Mouse (Mus musculus) forebrain, postnatal 0 days (tissue): ENCODE results near the gene Camta1. TPM values are rescaled to one million over a fixed set of nuclear protein-coding genes. Genes with fewer than 3 reads are reported as not detected.

Experiments used
- ATAC-seq: fragments of 200-750 bp; cut with Nextera tagmentation; 2 replicates; pipeline ENCODE4 v1.8.0; 2017; ENCODE audit warnings: mild to moderate bottlenecking, moderate library complexity
- DNase-seq: peaks from one replicate; pipeline ENCODE4 v3.0.0-alpha.2; 2015
- H3K27ac ChIP-seq: fragments of 300-500 bp; sonication (generic); 2 replicates; pipeline ENCODE4 v1.5.1; 2014; ENCODE audit warnings: low read depth, mild to moderate bottlenecking, antibody characterized with exemption, low read length, moderate library complexity, mixed read lengths
- H3K27me3 ChIP-seq: fragments of 300-500 bp; sonication (generic); 2 replicates; pipeline ENCODE4 v1.6.1; 2014; ENCODE audit warnings: mild to moderate bottlenecking, low read length, mixed read lengths; ENCODE audit not compliant: insufficient read depth
- H3K36me3 ChIP-seq: fragments of 300-500 bp; sonication (generic); 2 replicates; pipeline ENCODE4 v1.6.1; 2014; ENCODE audit warnings: mild to moderate bottlenecking, moderate library complexity; ENCODE audit not compliant: insufficient read depth
- H3K4me1 ChIP-seq: fragments of 300-500 bp; sonication (generic); 2 replicates; pipeline ENCODE4 v1.6.1; 2014; ENCODE audit warnings: antibody characterized with exemption; ENCODE audit not compliant: insufficient read depth
- H3K4me2 ChIP-seq: fragments of 300-500 bp; sonication (generic); 2 replicates; pipeline ENCODE4 v1.6.1; 2014; ENCODE audit warnings: low read depth, mild to moderate bottlenecking, moderate library complexity
- H3K4me3 ChIP-seq: fragments of 300-500 bp; sonication (generic); 2 replicates; pipeline ENCODE4 v1.5.1; 2014; ENCODE audit warnings: low read depth, low read length, mixed read lengths
- H3K9ac ChIP-seq: fragments of 300-500 bp; sonication (generic); 2 replicates; pipeline ENCODE4 v1.6.1; 2014; ENCODE audit warnings: mild to moderate bottlenecking
- H3K9me3 ChIP-seq: fragments of 300-500 bp; sonication (generic); 2 replicates; pipeline ENCODE4 v1.6.1; 2016; ENCODE audit warnings: low read length
- CTCF ChIP-seq: sonication (generic); IDR thresholded peaks from 2 replicates; pipeline ENCODE4 v1.5.1; 2016; ENCODE audit warnings: antibody characterized with exemption, control low read depth, low read depth
- WGBS: fragments of 180-500 bp; shearing (Covaris S2); extraction: QIAGEN DNeasy Blood & Tissue Kit; methylation state at CpG from one replicate; pipeline ENCODE4 v1.1.7; 2014; 5-methylcytosine and 5-hydroxymethylcytosine counted together
- polyA plus RNA-seq: library from polyadenylated mRNA; unstranded; fragments of >200 nt; fragmentation: Nextera tagmentation; extraction: Ambion mirVana; gene quantifications from 2 replicates; pipeline ENCODE4 v1.2.1, GENCODE M21; 2015
- total RNA-seq: library from RNA; depleted of rRNA; stranded (reverse); fragments of >200 nt; gene quantifications from 2 replicates; pipeline ENCODE4 v1.2.3, GENCODE M21; 2014

Camta1 gene
- total and polyA plus RNA-seq, 2 experiments from 2014 or later = 87.4 to 131 TPM

DNA sequence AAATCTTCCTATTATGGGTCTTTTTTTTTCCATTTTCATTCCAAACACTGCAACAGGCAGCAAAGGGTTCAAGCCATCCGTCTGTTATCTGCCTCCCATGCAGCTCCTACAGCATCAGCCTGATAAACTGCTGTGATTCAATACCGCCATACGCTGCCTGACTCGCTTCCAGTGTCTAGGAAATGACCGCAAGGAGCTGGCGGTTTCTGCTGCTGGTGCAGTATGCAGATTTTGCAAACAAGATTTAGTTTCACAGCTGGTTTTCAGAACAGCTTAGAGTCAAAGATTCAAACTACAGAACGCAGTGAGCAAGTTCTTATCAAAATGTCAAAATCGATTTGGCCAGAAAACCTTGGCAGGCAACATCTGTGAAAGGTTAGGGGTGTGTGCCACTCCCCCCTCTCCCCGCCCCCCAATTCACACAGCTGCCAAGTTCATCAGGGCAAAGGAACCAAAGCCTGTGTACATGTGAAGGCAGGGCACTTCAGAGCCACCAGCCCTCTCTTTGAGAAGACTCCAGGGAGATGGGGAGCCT, 325.7 kb downstream of the Camta1 start:
- no peak overlapping the region for H3K4me2 ChIP-seq
- no peak overlapping the region for H3K27ac ChIP-seq

DNA sequence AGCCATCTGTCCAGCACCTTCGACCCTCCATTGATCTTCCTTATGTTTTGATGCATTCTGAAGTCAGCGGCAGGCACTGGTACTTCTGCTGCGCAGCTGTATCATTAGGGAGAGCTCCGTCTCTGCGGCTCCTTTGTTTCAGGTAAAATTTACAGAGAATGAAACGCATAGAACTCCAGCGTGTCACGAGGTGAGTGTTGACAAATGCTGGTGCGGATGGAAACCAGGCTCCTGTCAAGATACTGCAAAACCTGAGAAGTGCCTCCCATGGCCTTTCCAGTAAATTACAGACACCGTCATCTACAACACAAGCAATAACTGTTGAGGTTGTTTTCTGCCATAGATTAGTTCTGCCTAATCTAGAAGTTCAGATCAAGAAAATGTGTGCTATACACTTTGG, 328.2 kb downstream of the Camta1 start:
- H3K36me3 ChIP-seq = no peaks in the 10 kb centered on the region
- TF ChIP-seq CTCF = no peak
- 75% methylated on average over 10 of the region's 10 CpGs for WGBS
- no peak overlapping the region for H3K4me3 ChIP-seq
- H3K27ac ChIP-seq = no peak overlapping the region
- ATAC-seq (no peak), DNase-seq (no peak)
- H3K4me2 ChIP-seq = no peak overlapping the region
- H3K27me3 ChIP-seq = no peaks in the 10 kb centered on the region; the same call in 1 of the 2 replicates
- peaks cover under 1% of the 10 kb centered on the region; the same call in 1 of the 2 replicates for H3K4me1 ChIP-seq
- H3K9me3 ChIP-seq = no peaks in the 10 kb centered on the region
- H3K9ac ChIP-seq = no peak overlapping the region

More for the DNA sequence above, 325.7 kb downstream of the Camta1 start:
- DNase-seq (no peak), ATAC-seq (peak; percentile 42; the same call in 1 of the 2 replicates)
- 49% methylated on average over 9 of the region's 9 CpGs for WGBS
- no peaks in the 10 kb centered on the region for H3K36me3 ChIP-seq
- H3K4me1 ChIP-seq = peaks cover 5% of the 10 kb centered on the region; the same call in 1 of the 2 replicates
- no peak overlapping the region for H3K9ac ChIP-seq
- no peak overlapping the region for H3K4me3 ChIP-seq
- H3K27me3 ChIP-seq = no peaks in the 10 kb centered on the region; the same call in 1 of the 2 replicates
- no peaks in the 10 kb centered on the region for H3K9me3 ChIP-seq
- TF ChIP-seq CTCF = no peak

DNA sequence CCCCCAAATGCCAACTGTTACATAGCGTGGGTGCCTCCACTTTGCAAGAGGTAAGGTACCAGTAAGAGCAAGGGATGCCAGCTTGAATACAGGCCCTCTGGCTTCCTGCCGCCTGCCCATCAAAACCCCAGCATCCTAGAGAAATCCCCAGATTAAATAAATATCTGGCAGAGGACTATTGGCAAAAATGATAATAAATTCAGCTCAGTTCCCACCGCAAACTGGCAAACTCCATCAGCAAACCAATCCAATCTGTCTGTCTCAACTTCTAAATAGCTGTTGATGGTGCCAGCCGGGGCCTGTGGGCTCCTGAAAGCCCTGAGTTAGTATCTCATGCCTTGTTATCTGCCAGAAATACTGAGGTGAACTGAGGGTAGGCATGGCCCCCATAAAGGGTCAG, 333.2 kb downstream of the Camta1 start:
- WGBS = 69% methylated on average over 4 of the region's 4 CpGs
- Histone ChIP-seq H3K36me3 (no peaks in the 10 kb centered on the region), H3K4me3 (no peak overlapping the region), H3K9ac (no peak overlapping the region), H3K27ac (no peak overlapping the region), H3K27me3 (no peaks in the 10 kb centered on the region), H3K4me1 (no peaks in the 10 kb centered on the region), H3K4me2 (no peak overlapping the region), H3K9me3 (no peaks in the 10 kb centered on the region)
- no peak for TF ChIP-seq CTCF
- ATAC-seq (no peak), DNase-seq (peak; percentile 61)

DNA sequence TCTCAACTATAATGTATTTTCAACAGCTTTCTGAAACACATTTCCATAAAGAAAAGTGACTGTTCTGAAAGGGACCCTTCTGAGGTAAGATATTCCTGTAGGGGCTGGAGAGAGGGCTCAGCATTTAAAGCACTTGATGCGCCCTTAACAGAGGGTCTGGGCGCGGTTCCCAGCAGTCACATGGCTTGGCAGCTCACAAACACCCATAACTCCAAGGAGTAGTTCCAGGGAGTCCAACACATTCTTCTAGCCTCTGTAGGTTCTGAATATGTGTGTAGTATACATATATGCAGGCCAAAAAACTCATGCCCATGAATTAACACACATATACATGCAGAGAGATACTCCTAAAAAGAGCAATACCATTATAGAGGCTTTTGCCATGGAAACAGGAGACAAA, 333.9 kb downstream of the Camta1 start:
- Histone ChIP-seq H3K27ac (no peak overlapping the region), H3K4me2 (no peak overlapping the region), H3K27me3 (no peaks in the 10 kb centered on the region), H3K9ac (no peak overlapping the region), H3K9me3 (no peaks in the 10 kb centered on the region), H3K4me3 (no peak overlapping the region), H3K36me3 (no peaks in the 10 kb centered on the region), H3K4me1 (no peaks in the 10 kb centered on the region)
- TF ChIP-seq CTCF = no peak
- 68% methylated on average over 3 of the region's 3 CpGs for WGBS
- ATAC-seq (peak; percentile 65), DNase-seq (peak; percentile 57)

DNA sequence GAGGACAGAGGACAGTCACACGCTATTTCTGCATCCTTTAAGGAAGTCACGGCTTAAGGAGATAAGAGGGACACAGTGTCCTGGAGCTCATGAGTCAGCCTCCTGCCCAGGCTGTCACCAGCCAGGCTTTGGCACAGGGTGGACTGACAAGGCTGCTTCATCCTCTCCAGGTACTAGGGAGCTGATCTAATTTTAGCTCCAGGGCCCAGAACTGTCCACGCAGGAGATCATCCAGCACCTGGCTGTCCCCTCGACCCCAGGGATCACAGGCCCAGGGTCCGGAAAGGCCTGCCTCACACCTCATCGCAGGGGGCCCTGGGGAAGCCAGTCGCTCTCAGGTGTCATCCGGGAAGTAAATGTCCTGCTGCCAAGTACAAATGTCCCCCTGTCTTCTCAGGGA, 341.6 kb downstream of the Camta1 start:
- no peak for TF ChIP-seq CTCF
- no peak overlapping the region for H3K4me2 ChIP-seq
- H3K4me3 ChIP-seq = no peak overlapping the region
- no peaks in the 10 kb centered on the region for H3K4me1 ChIP-seq
- ATAC-seq (no peak), DNase-seq (no peak)
- H3K27ac ChIP-seq = no peak overlapping the region
- no peaks in the 10 kb centered on the region for H3K36me3 ChIP-seq
- no peaks in the 10 kb centered on the region for H3K9me3 ChIP-seq
- H3K27me3 ChIP-seq = no peaks in the 10 kb centered on the region
- 40% methylated on average over 8 of the region's 8 CpGs for WGBS
- H3K9ac ChIP-seq = no peak overlapping the region

DNA sequence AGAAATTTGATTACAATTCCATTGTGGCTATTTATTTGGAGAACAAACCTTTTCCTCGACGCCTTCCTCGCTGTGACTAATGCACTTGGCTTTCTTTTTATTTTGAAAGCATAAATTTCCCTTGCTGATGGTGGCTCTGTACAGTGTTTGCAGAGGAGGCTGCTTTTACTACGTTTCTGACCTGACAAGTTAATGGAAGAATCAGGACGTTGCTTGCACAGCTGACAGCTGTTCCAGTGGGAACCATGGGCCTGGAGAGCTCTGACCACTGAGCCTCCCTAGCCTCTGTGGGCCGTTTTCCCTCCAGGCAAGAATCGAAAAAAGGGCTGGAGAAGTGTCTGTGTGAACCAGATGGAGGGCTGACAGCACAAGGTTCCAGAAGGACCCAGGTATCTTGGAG, 342.7 kb downstream of the Camta1 start:
- ATAC-seq = no peak

DNA sequence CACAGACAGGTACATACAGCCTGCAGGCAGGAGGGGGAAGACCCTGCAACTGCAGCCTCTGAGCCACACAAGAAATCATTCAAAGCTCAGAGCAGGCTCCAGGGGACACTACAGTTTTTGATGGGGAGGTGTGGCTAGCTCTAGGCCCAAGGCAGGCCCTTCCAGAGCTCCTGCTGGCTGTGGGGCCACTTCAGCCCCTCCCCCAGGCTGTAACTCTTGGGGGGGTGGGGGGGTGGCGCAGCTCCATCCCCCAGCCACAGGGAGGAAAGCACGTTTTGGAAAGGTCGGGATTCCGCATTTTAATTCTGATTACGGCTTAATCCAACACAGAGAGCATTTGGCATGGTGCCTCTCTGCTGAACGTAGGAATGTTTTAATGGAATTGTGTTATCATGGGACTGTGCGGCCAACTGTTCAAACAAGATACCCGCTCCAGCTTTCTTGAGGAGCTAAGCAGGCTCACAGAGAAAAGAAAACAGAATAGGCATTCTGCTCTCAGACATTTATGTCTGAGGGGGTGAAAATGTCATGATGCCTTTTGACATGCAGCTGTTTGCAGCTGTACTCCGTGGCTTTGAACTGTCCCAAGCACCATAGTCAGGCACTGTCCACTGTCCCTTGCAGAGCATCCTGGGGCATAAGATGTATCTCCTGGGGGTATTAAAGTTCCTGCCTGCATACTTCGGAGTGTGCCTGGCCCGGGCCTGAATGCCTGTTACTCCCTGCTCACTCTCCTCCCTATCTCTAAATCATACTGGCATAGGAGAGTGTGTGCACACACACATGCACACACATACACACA, 344.5 kb downstream of the Camta1 start:
- Histone ChIP-seq H3K27ac (no peak overlapping the region), H3K27me3 (no peaks in the 10 kb centered on the region), H3K4me3 (no peak overlapping the region), H3K4me2 (no peak overlapping the region), H3K9me3 (no peaks in the 10 kb centered on the region), H3K36me3 (no peaks in the 10 kb centered on the region), H3K9ac (no peak overlapping the region), H3K4me1 (no peaks in the 10 kb centered on the region)
- DNase-seq (peak; percentile 61), ATAC-seq (no peak)
- 20% methylated on average over 11 of the region's 11 CpGs for WGBS
- TF ChIP-seq CTCF = no peak

More for the DNA sequence above, 342.7 kb downstream of the Camta1 start:
- Histone ChIP-seq H3K36me3 (no peaks in the 10 kb centered on the region), H3K27ac (no peak overlapping the region), H3K9ac (no peak overlapping the region), H3K4me3 (no peak overlapping the region), H3K9me3 (no peaks in the 10 kb centered on the region), H3K4me1 (no peaks in the 10 kb centered on the region), H3K27me3 (no peaks in the 10 kb centered on the region), H3K4me2 (no peak overlapping the region)
- WGBS = 68% methylated on average over 7 of the region's 7 CpGs
- TF ChIP-seq CTCF = no peak
- DNase-seq = no peak
